Mouse (Mus musculus): ENCODE data around the gene Cfap70.
A peak's percentile ranks its signal among the peaks of the same experiment; 100 is the strongest.

The Cfap70 gene

DNA sequence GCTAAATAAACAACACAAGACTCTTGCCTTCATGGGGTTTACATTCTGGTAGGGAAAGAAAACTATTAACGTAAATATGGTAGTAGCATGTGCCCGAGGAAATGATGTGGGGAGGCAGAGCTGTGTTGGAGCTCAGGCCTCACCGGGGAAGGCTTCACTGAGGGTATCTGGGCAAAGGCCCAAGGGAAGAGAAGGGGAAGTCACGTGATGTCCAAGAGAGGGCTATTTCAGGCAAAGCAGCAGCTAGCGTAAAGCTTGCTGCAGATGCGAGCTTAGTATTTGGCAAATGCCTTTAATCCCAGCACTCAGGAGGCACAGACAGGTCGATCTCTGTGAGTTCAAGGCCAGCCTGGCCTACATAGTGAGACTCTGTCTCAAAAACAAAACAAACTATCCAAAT, 29.8 kb downstream of the Cfap70 start:
- no peak for DNase-seq

DNA sequence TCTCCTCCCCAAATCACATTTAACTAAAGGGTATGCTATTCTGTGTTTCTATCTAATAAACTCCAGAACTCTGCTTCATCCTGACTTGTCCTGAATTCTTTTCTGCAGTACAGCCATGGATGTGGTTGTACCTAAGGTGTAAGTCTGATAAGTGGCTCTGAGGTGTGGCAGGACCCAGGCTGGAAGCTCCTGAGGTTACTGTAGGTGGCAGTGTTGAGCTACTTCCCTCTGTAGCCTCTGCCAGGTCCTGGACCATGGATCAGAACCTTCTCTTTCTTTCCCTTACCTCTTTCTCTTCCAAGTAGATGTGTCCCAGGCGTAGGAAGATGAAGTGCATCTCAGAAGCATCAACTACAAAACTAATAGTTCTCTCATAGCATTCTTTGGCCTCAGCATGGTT, 52.0 kb downstream of the Cfap70 start:
- no peak for DNase-seq

DNA sequence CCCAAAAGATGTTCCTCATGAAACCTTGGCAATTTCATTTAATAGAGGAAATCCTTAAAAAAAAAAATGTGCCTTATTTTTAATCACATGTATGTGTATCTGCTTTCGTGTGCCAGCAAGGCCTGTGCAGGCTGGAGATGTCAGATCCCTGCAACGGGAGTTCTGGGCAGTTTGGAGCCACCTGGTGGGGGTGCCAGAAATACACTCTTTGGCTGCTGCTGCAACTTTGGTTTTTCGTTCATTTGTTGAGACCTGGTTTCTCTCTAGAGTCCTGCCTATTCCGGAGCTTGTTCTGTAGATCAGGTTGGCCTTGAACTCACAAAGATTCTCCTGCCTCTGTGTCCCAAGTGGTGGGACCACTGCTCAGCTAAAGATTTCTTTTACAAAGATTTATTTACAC, 53.2 kb downstream of the Cfap70 start:
- DNase-seq, result no peak

DNA sequence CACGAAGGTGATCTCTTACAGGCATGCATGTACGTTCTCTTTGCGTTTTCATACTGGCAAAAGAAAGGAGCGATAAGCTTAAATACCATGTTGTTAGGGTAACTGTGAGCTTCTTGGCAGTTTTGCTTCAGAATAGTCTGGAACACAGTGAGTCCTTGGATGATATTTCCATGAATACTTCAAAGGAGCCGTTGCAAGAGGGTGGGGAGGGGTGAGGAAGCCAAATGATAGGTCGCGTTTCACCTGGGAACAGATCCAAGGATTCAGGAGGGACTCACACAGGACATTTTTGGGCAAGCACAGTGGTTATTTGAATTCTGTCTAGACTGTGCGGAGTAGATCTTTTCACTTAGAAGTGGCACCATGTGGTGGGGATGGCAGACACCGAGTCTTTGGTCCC, 54.8 kb downstream of the Cfap70 start:
- no peak for DNase-seq

DNA sequence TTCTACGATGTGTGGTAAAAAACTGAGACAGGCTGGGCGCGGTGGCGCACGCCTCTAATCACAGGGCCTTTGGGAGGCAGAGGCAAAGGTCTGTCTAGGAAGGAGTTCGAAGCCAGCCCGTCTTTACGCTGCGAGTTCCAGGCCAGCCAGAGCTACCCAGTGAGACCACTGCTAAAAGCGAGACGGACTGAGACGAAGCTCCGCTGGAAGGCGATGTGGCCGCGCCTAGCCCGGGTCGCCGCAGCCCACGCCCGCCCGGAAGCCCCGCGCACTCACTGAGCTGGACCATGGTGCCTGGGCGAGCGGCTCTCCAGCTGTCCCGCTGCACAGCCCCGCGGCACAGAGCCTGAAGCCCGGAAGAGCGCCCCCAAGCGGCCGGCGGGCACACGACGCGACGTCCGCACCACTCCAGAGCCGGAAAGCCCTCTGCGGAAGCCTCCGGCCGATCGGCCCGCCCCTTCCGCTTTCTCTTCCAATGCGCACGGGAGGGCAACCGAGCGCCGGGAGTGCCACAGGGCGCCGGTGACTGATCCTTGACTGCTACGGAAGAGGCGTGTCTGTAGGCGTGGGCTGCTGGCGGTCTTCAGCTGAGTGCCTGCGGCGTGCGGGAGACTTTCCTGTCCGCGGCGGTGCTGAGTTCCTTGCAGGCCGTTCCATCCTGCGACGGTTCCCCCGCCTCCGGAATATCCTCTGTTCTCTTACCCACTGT, 58.7 kb downstream of the Cfap70 start, which contains the start of gene Mrps16:
Mrps16 (minus strand) TSS at position 430 of the 709 bp plus-strand sequence.
- peak; percentile 93 to 94 for DNase-seq

DNA sequence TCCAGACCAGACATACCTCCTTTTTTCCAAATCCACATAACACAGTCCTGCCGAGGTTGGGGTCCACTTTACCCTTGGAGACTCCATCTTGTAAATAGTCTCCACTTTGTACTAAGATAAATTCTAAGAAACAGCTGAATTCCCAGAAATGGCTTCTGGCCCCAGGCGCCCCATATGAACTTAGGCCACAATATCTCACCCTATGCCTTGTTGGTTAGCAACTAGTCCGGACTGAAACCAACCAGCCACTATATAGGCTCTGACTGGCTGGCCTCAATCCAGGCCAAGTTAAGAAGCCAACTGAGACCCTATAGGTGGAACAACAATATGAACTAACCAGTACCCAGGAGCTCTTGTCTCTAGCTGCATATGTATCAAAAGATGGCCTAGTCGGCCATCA, 59.7 kb downstream of the Cfap70 start:
- DNase-seq, result no peak

DNA sequence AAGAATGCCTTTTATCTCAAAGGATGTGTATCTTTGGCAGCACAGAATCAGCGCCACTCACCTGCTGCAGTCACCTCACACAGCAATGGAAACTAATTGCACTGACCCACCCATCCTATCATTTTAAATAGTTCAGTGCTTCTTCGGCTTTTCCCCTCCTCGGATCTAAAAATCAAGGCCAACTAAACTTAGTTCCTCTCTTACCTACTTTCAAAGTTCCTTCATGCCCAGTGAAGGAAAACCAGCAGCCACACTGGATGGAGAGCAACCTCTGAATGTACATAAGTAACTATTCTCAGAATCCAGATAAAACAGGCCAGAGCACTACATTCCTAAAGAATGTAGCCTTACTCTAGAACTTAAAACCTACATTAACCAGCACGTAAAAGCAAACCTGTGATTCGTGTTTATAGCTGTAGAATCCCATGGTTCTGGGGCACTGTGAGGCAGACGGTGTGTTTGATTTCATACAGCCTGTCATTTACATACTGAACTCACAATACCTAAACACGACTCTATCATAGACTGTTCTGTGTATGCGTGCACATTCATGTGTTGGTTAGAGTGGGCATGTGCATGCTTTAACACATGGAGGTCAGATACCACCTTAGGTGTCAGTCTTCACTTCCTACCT, 62.5 kb downstream of the Cfap70 start:
- no peak for DNase-seq

- peak; percentile 87 to 91 for DNase-seq
These were observed 63.4 kb downstream of the Cfap70 start, which contains the start of gene Dnajc9 for GRCm38 (mm10) chr14:20388441-20389129. Gene Dnajc9, minus strand, starts transcription at chr14:20388910.

DNA sequence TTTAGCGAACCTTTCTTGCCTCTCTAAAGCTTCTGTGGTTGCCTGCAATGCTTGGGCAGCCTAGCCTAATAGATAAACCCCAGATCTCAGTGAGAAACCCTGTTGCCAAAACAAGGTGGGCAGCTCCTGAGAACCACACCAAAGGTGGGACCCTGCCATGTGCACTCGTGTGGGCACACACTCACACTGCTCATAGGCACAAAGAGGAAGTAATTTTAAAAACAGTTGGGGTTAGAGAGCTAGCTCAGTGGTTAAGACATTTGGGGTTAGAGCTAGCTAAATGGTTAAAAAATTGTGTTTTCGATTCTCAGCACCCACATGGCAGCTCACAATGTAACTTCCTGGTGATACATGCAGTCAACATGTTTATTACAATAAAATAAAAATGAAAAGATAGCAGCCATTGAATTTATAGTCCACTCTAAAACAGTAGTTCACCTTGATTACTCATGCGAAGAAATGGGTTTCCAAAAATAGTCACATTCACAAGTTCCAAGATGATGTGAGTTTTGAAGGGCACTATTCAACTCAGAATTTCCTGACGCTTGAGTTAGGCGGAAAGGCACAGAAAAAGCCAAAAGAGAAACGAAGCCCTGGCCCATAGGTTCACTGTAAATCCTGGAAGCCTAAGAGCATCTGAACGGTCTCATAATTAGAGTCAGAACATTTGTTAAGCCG, 72.1 kb downstream of the Cfap70 start:
- no peak for DNase-seq

DNA sequence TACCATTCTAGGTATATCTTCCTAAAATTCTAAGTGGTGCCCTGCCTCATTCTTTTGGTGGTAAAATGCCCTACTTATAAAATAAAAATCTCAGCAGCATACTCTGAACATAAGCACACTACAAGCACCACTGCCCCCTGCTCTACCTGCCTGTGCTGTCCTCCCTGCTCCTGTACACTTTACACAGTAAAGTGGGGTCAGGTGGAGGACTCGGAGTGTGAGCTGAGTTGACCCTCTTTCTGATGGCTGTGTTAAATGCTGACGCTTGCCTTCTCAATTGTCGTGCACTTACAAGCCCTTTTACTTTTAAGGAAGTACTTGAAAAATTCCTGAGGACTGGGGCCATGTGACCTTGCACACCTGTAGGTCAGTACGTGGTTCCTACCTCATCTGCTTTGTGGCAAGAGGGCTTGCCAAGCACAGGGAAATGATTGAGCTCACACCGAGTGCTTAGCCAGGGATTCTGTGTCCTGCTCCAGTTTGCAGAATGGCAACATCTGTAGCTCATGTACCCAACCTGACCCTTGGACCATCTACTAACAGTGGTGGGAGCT, 72.9 kb downstream of the Cfap70 start:
- no peak for DNase-seq

DNA sequence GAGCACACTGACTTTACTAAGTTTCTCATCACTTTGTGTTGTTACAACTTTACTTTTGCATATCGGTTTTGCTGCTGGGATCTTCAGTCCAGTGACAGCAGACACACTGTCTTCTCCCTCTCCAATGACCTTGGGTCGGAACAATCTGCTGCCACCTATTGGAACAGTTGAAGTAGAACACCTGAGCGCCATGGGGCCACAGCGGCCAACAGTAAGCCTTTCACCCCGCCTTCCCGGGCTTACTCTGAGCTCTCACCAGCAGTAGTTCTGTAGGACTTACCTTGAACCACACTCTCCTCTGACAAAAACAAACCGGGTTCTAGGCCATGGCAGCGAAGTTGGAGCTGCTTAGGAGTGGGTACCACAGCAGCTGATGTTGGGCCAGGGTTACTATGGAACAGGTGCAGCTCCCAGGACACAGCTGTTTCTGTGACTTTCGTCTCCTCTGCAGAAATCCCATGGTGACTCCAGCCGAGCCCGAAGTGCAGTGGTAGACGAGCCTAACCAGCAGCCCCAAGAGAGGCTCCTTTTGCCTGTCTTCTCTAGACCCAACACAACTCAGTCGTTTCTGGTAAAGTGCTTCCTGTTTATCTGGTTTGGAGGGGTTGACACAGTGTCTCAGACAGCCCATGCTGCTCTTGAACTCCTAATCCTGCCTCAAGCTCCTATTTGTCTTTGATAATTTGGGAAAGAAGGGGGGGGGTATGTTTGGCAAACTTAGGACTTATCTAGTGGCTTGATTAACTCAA, 73.5 kb downstream of the Cfap70 start:
- peak; percentile 28 to 49 for DNase-seq

- DNase-seq, result no peak
These were observed 74.9 kb downstream of the Cfap70 start for GRCm38 (mm10) chr14:20377112-20377521.

GRCm38 (mm10) chr14:20371854-20372253, 80.2 kb downstream of the Cfap70 start:
- DNase-seq, result no peak

DNA sequence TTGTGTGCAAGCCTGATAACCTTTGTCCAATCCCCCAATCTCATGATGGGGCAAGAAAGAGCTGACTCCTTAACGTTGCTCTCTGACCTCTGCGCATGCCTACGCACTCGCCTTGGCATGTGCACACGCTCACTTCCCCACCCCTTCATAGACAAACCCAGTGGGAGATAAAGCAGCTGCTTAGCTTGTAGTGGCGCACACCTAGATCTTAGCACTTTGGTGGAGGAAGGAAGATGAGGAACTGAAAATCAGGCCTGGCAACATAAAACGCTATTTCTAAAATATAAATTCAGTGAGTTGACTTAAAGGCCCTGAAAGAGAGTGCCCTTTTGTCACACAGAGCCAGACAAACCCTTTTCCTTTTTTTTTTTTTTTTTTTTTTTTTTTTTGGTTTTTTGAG, 81.2 kb downstream of the Cfap70 start:
- DNase-seq, result no peak

DNA sequence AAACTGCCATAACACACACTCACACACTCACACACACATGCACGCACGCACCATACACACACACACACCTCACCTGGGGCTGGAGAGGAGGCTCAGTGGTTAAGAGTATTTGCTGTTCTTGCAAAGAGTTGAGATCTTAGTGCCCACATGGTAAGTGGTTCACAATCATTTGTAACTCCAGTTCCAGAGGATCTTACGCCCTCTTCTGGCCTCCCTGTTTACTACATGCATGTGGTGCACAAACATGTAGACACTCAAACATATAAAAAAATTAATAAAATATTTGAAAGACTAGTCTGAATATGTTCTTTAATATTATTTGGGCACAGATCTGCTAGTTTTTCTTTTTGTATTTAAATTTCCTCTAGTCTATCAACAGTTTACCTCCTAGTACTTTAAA, 83.8 kb downstream of the Cfap70 start:
- no peak for DNase-seq

GRCm38 (mm10) chr14:20363230-20363629, 88.8 kb downstream of the Cfap70 start:
- no peak for DNase-seq

DNA sequence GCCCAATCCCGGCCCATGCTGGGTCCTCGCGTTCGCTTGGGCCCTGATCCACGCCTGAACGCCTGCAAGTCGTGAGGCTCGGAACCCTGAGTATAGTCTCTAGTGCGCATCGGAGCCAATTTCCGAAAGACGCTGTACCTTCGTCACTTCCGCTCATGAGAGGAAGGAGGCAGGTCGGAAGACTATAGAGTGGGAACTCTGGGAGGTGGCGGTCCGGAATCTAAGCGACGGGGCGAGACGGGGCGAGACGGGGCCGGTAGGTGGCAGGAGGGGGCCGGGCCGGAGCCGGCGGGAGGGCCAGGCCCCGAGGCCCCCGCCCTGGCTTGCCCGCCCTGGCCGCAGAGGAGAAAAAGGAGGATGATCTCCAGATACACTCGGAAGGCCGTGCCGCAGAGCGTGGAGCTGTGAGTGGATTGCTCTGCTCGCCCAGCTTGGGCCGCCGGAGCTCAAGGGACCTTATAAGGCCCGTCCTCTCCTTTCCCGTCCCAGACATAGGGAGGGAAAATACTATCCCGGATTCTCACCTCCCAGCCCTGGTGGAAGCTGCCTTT, 104.0 kb downstream of the Cfap70 start, which contains the start of the genes Ecd and Fam149b:
Ecd (minus strand) TSS at position 131 of the 551 bp plus-strand sequence.
Fam149b (plus strand) TSS at position 172 of the 551 bp plus-strand sequence.
- peak; percentile 82 to 84 for DNase-seq

GRCm38 (mm10) chr14:20347441-20347990, 104.5 kb downstream of the Cfap70 start:
- DNase-seq, result no peak

DNA sequence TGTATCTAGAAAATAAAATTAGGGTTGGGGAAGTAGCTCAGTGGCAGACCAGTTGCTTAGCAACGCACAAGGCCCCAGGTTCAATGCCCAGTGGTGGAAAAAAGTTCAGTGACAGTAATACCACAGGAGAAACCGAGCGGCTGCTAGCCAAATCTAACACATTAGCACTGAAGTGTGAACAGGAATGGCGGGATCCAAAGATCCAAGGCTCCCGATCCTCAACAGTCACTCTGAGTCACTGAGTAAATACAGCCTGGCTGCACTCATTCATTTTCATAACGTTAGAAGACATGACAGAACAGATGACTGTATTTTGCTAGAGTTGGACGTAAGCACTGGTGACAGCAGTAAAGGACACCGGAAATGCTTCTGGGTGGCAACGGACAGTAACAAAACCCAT, 106.1 kb downstream of the Cfap70 start:
- no peak for DNase-seq
